Mouse (Mus musculus) frontal cortex, postnatal 14 days (tissue): ENCODE measurements around the gene Olfr70.
A peak's percentile ranks its signal among the peaks of the same experiment; 100 is the strongest.

Experiments
- DNase-seq, 2 experiments: peaks; one replicate each; pipeline ENCODE4 v3.0.0; 2022; ENCODE audit warnings: low spot score in 2 of 2

The Olfr70 gene

GRCm38 (mm10) chr4:43711821-43712220 lies 11.2 kb upstream of the Olfr70 start:
- peak in 1 of 2 experiments; percentile 70 for DNase-seq

DNA sequence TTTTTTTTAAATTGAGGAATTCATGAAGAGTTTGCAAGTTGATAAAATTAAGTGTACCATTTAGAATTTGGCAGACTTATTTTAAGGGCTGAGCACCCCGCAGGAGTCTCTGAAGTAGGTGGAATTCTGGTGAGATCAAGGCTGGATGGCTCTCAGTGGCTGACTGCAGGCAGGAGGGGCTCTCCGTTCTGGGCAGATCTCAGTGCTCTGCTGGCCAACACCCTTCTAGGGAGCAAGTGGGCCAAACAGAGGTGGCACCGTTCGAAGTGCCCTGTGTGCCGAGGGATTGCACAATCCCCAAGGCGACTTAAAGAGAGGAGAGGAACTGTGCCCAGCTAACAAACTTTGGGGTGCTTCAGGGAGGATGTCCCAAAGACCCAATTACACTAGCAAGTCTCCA lies 9.3 kb upstream of the Olfr70 start, which contains the start of gene Olfr71:
Gene Olfr71, minus strand, starts transcription at position 387 of the 400 bp plus-strand sequence.
- no peak for DNase-seq

DNA sequence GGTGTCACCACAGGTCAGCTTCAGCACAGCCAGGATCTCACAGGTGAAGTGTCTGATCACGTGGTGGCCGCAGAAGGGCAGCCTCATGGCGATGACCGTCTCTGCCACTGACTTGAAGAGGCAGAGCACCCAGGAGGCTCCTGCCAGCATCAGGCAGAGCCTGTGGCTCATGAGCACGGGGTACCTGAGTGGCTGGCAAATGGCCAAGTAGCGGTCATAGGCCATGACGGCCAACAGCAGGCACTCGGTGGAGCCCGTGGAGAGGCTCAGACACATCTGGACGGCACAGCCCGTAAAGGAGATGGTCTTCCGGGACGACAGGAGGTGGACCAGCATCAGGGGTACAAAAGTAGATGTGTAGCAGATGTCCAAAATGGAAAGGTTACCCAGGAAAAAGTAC lies 5.4 kb upstream of the Olfr70 start:
- DNase-seq, result no peak

- DNase-seq, result no peak
Measured at GRCm38 (mm10) chr4:43703851-43704250, 3.2 kb upstream of the Olfr70 start.

GRCm38 (mm10) chr4:43703439-43703838 lies 2.8 kb upstream of the Olfr70 start:
- DNase-seq, result no peak

DNA sequence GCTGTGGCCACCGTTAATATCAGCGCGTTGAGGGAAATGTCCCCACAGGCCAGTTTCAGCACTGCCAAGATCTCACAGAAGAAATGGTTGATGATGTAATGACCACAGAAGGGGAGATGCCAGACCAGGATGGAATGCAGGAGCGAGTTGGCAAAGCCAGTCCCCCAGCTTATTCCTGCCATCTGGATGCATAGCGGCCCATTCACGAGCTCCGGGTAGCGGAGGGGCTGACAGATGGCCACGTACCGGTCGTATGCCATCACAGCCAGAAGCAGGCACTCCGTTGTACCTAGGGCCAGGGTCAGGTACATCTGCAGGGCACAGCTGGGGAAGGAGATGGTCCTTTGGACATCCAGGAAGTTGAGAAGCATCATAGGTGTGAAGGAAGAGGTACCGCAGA lies 4.0 kb downstream of the Olfr70 start:
- no peak for DNase-seq

DNA sequence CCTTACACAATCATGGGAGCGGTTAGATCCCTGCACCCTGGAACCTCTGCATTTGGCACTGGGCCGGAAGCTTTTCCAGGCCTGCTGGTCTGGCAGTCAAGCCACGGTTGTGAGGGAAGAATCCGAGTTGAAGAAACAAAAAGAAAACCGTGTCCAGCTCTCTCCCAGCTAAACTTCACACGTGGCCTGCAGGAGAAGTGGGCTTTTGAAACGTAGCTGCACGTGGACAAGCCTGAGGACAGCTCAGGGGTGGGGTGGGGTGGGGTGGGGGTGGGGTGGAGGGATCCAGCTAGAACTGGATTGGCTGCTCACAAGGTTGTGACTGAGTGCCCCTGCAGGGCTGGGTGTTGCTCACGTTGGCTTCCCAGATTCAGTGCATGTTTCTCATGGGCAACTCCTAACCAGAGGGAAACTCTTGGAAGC lies 5.3 kb downstream of the Olfr70 start:
- DNase-seq, result no peak

DNA sequence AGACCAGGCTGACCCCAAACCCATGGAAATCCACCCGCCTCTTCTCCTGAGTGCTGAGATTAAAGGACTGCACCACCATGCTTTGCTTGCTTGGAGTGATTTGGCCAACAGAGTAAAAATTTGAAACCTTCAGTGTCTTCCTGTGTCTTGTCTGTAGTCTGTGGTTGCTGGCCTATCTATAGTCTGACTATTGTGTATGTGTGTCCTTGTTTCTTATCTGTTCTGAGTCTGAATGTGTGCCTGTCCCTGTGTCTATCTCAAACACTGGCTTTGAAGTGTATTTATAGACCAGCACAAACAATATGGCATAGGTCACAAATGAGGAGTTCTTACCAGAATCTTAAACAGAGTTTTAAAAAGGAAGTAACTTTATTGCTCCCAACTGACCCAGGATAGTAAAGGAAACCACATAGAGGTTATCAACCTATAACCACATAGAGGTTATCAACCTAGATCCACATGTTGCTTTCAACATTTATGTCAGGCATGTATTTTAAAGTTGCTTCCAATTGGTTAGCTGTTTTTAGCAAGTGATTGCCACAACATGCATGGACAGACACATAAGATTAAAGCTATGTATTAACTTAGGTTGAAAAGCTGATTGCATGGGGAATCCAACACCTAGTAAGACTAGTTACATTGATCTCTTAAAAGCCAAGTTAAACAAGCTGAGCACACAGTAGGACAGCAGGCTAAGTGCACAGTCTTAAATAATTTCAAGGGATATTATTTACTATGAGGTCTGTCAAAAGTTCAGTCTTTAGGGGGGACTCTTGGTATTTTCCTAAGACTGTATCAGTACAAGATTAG lies 6.0 kb downstream of the Olfr70 start:
- DNase-seq, result no peak

- DNase-seq, result no peak
Measured at GRCm38 (mm10) chr4:43693806-43694241, 6.8 kb downstream of the Olfr70 start.

DNA sequence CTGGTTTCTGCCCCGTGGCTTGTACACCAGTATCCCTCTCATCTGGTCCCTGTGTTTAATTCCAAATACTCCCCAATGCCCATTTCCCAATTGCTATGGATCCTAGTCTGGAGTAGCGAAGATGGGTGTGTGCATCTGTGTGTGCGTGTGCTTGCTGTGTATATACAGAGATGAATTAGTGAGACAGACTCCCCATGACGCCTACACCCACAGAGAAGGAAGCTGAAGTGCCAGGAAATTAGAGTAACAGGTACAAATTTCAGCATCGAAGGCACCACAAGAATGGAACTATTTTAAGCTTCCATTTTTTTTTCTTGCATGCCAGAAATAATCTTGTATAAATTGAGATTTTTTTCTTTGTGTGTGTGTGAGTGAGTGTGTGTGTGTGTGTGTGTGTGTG lies 9.6 kb downstream of the Olfr70 start:
- no peak for DNase-seq

DNA sequence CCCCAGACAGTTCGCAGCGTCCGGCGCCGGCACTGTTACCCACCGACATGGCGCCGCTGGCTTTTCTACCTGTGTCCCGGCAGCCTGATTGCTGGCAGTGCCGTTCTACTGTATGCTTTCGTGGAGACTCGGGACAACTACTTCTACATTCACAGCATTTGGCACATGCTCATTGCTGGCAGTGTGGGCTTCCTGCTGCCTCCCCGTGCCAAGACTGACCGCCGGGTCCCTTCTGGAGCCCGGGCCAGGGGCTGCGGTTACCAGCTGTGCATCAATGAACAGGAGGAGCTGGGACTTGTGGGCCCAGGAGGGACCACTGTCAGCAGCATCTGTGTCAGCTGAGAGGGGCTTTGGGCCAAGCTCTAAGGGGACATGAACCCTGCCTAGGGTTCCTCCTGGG lies 10.6 kb downstream of the Olfr70 start:
- DNase-seq, result no peak

DNA sequence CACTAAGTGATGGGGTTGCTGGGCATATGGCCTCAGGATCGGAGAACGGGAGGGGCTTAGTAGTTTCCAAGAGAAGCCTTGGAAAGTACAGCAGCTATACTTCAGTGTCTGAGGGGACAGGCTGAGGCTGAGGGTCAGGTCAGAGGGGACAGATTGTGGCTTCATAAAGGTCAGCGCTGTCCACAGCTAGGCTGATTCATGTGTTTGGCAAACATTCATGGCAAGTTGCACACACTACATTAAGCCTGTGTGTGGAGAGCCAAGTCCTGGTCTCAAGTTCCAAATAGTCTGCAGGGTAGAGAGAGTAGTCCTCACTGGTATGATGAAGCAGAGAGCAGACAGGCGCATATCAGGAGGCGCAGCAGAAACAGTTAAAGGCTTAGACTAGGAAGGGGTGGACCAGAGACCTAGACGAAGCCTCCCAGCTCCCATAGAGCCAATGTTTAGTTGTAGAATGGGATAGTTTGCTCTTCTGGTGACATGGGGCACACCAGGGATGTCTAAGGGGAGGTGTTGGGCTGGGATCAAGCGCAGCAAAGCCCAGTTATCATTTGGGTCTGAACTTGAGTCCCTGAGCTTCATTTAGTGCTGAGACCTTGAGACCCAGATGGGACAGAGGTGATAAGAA lies 21.1 kb downstream of the Olfr70 start:
- DNase-seq, result no peak

DNA sequence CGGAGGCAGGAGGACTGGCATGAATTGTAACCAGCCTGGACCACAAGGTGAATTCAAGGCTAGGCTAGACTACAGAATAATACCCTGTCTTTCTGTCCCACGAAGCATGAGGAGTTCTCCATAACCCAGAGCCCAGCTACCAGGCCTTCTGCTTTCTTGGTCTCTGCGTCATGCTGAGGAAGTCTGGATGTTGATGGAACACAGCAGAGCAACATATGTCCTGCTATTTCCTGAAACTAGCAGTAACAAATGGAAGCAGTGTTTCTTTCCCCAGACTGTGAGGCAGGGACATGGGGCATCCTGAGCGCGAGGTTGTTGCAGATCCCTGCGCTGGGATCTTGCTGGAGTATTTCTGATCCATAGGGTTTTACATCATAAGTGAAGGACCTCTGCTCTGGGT lies 22.1 kb downstream of the Olfr70 start:
- DNase-seq, result no peak

DNA sequence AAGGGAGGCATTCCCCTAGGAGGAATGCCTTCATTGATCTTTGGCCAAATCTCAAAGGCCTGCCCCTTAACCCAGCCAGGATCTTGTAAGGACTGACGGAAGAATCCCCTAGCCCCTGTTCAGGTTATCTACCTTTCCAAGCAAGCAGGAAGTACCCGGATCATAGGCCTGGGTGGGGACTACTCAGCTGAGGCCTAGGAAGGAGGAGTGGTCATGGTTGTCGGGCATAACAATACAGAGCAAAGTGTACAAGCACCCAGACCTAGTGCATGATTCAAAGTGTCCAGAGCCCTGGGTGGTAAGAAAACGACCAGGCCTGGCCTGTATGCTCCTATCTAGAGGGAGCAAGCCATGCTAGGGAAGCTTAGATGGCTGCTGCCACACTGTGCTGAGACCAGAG lies 25.0 kb downstream of the Olfr70 start:
- no peak for DNase-seq

- DNase-seq, result no peak
Measured at GRCm38 (mm10) chr4:43674974-43675373, 25.6 kb downstream of the Olfr70 start.

GRCm38 (mm10) chr4:43673703-43674102 lies 26.9 kb downstream of the Olfr70 start:
- DNase-seq, result no peak

- peak; percentile 67 to 82 for DNase-seq
Measured at GRCm38 (mm10) chr4:43672070-43672469, 28.5 kb downstream of the Olfr70 start.

DNA sequence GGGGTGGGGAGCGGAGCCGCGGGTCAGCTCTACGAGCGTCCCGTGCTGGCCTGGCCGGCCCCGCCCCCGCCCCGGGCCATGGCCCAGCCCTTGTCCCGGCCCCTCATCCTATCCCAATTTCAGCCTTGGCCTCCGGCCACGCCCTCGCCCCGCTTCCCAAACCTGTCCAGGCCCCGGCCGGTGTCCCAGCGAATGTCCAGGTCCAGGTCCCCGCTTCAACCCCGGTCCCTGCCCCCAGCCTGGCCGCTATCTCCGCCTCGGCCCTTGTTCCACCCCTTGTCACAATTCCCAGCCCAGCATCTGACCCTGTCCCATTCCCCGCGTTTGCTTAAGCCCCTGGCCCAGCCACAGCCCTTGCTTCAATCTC lies 31.2 kb downstream of the Olfr70 start:
- peak in 1 of 2 experiments; percentile 32 for DNase-seq

- peak; percentile 77 to 86 for DNase-seq
Measured at GRCm38 (mm10) chr4:43668782-43669427, 31.7 kb downstream of the Olfr70 start, which contains the start of the genes Tmem8b and Fam221b. Gene Tmem8b, plus strand, starts transcription at chr4:43668971. Gene Fam221b, minus strand, starts transcription at chr4:43669145.

- DNase-seq, result no peak
Measured at GRCm38 (mm10) chr4:43666412-43666811, 34.2 kb downstream of the Olfr70 start.

GRCm38 (mm10) chr4:43657146-43657545 lies 43.5 kb downstream of the Olfr70 start:
- no peak for DNase-seq

- DNase-seq, result peak; percentile 92 to 93
Measured at GRCm38 (mm10) chr4:43656339-43657109, 44.1 kb downstream of the Olfr70 start, which contains the start of gene Hint2. Gene Hint2, minus strand, starts transcription at chr4:43656466.
